Mouse (Mus musculus) E14TG2a.4 (cell line): ENCODE data around the gene Tmtc4.

Source experiments
- CTCF ChIP-seq: conservative IDR thresholded peaks from 2 replicates; pipeline ENCODE4 v1.5.1; 2014; ENCODE audit warnings: low read length
- NANOG ChIP-seq: IDR thresholded peaks from 2 replicates; pipeline ENCODE4 v1.6.1; 2014; ENCODE audit warnings: borderline replicate concordance, low read length, mixed read lengths
- POU5F1 ChIP-seq: IDR thresholded peaks from 2 replicates; pipeline ENCODE4 v1.6.1; 2014; ENCODE audit warnings: low read length, borderline replicate concordance

GRCm38 (mm10) chr14:123022981-123023380 is 39.1 kb upstream of the Tmtc4 start:
- TF ChIP-seq CTCF = no peak
- TF ChIP-seq POU5F1 = no peak
- no peak for TF ChIP-seq NANOG
